Mouse (Mus musculus): ENCODE measurements around the gene Pkn1.

GRCm38 (mm10) chr8:83739711-83740468 is 40.9 kb upstream of the Pkn1 start:
- TF ChIP-seq CTCF (IDR thresholded peaks at IDR 0.05; ENCODE audit: low read depth, low read length) (no peak), POLR2A (IDR thresholded peaks at IDR 0.05; ENCODE audit: borderline replicate concordance, low read depth, low read length) (no peak)
